Mouse (Mus musculus): ENCODE data around the gene Fkbpl.

DNA sequence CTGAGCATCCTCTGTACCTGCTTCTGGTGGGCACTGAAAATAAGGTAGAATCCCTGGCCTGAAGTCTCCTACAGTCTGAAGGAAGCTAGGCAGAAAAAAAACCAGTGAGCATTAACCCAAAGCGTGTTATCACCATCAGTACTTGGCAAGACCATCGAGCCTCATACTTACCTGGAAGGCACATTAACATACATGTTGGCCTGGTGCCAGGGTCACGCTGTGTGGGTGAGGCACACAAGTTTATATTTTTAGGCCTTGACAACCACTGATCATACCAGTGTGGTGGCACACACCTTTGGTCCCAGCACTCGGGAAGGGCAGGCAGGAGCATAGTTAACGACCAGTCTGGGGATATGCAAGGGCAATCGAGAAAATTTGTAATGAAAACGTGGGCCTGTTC, 36.6 kb upstream of the Fkbpl start:
- TF ChIP-seq CTCF (IDR thresholded peaks at IDR 0.05; ENCODE audit: low read depth) (no peak), EP300 (IDR thresholded peaks at IDR 0.05; ENCODE audit: low read depth) (no peak)
